ENCODE assay signal across 18 mouse cellular contexts in genomic region chr5:91308576-91308975, GRCm38 (mm10).
A peak's percentile ranks its signal among the peaks of the same experiment; 100 is the strongest.
DNase-seq lines count a peak whose midpoint lies in the region; ATAC-seq and TF ChIP-seq lines count a peak whose summit lies in the region.
"Had no signal": no experiment of that assay in that cellular context is flagged by ENCODE, and none has a peak within 500 bp of the region (broad histone marks: within the 10 kb centered on the region; RNA-seq: fewer than 3 reads in every experiment).

No protein-coding gene starts in this region.

- no peak overlapping the region for H3K4me3 ChIP-seq in MEL (ENCODE audit: control insufficient read depth in 1 of 2, insufficient read depth in 1 of 2, low read depth in 2 of 2, low read length in 2 of 2)
- H3K4me3 ChIP-seq: forebrain, embryonic 10.5 days; limb, embryonic 13.5 days; midbrain, embryonic 12.5 days; stomach, embryonic 15.5 days had no signal

- TF ChIP-seq EP300 in MEL (IDR thresholded peaks at IDR 0.05; ENCODE audit: low read depth in 1 of 2, low read length in 2 of 2), result no peak

- TF ChIP-seq POLR2A in MEL (IDR thresholded peaks at IDR 0.05; ENCODE audit: control insufficient read depth in 1 of 2, insufficient read depth in 1 of 2, low read depth in 1 of 2, low read length in 2 of 2, poor library complexity in 1 of 2), result no peak

- TF ChIP-seq RAD21 in MEL (IDR thresholded peaks at IDR 0.05; ENCODE audit: low read depth, low read length), result no peak

- TF ChIP-seq CTCF in MEL (IDR thresholded peaks at IDR 0.05 in 2 of 3, conservative IDR thresholded peaks at IDR 0.05 in 1 of 3; ENCODE audit: control insufficient read depth in 1 of 3, insufficient read depth in 1 of 3, low read depth in 2 of 3, low read length in 3 of 3, poor library complexity in 1 of 3, severe bottlenecking in 1 of 3), result no peak

- no peaks in the 10 kb centered on the region for H3K36me3 ChIP-seq in MEL (ENCODE audit: control insufficient read depth in 1 of 2, insufficient read depth in 2 of 2, low read length in 2 of 2)
- H3K36me3 ChIP-seq: forebrain, embryonic 10.5 days; limb, embryonic 13.5 days; midbrain, embryonic 12.5 days; stomach, embryonic 15.5 days had no signal

- no peaks in the 10 kb centered on the region for H3K9me3 ChIP-seq in MEL (replicated peaks; ENCODE audit: insufficient read depth, low read length)
- H3K9me3 ChIP-seq: forebrain, embryonic 10.5 days; limb, embryonic 13.5 days; midbrain, embryonic 12.5 days; stomach, embryonic 15.5 days had no signal

- DNase-seq in left cerebral cortex, adult 18-20 months (ENCODE audit: low spot score in 2 of 2), result peak; percentile 7 to 17
- DNase-seq in left cerebral cortex, adult 11 months (ENCODE audit: low spot score), result no peak
- DNase-seq in MEL (ENCODE audit: low read depth, low spot score) (peak; percentile 7), adipocyte (ENCODE audit: low spot score) (peak; percentile 20)
- peak; percentile 23 for DNase-seq in right cerebral cortex, postnatal 25 days
- no peak for DNase-seq in cerebellum, adult 18-20 months
- DNase-seq: adrenal gland, postnatal 25 days; cerebellum, adult 11-12 months; gastrocnemius, postnatal 14 days had no signal

- H3K79me2 ChIP-seq in MEL (ENCODE audit: control insufficient read depth, insufficient read depth, low read length, poor library complexity), result no peaks in the 10 kb centered on the region

- peaks cover 0 to 3% of the 10 kb centered on the region in 2 experiments; a peak in 1 of 4 replicates for H3K27me3 ChIP-seq in MEL (ENCODE audit: control insufficient read depth in 1 of 2, insufficient read depth in 2 of 2, low read length in 2 of 2)
- H3K27me3 ChIP-seq: limb, embryonic 13.5 days; midbrain, embryonic 12.5 days; stomach, embryonic 15.5 days had no signal

- H3K4me1 ChIP-seq in MEL (ENCODE audit: control insufficient read depth in 1 of 2, insufficient read depth in 2 of 2, low read length in 2 of 2), result peaks cover 0 to 4% of the 10 kb centered on the region in 2 experiments; a peak in 1 of 4 replicates
- H3K4me1 ChIP-seq: forebrain, embryonic 10.5 days; limb, embryonic 13.5 days; midbrain, embryonic 12.5 days; stomach, embryonic 15.5 days had no signal

- no peak overlapping the region for H3K9ac ChIP-seq in MEL (ENCODE audit: control insufficient read depth, low read depth, low read length, poor library complexity, severe bottlenecking)
- H3K9ac ChIP-seq: forebrain, postnatal 0 days; limb, embryonic 13.5 days; liver, embryonic 14.5 days; midbrain, embryonic 12.5 days; stomach, embryonic 15.5 days had no signal

- ATAC-seq in granulocyte monocyte progenitor cell, adult 5-6 weeks (replicated peaks; ENCODE audit: poor library complexity, severe bottlenecking), result no peak
- ATAC-seq: activated CD4-positive, CD25-positive, alpha-beta regulatory T cell, adult 4 months; intestine, postnatal 0 days had no signal

- H3K27ac ChIP-seq in MEL (ENCODE audit: control insufficient read depth, low read depth, low read length), result no peak overlapping the region
- H3K27ac ChIP-seq: forebrain, embryonic 10.5 days; limb, embryonic 13.5 days; liver, embryonic 14.5 days; midbrain, embryonic 12.5 days; stomach, embryonic 15.5 days had no signal

TF ChIP-seq in MEL, 35 proteins besides CTCF, POLR2A, EP300 and RAD21:
- no peak for TF ChIP-seq CHD1 (IDR thresholded peaks at IDR 0.05; ENCODE audit: low read depth, low read length)
- TF ChIP-seq SMC3 (IDR thresholded peaks at IDR 0.05; ENCODE audit: low read depth, low read length), result no peak
- TF ChIP-seq ZNF384 (IDR thresholded peaks at IDR 0.05; ENCODE audit: low read depth, low read length), result no peak
- no peak for TF ChIP-seq POLR2AphosphoS5 (IDR thresholded peaks at IDR 0.05; ENCODE audit: borderline replicate concordance, low read depth, low read length)
- no peak for TF ChIP-seq NELFE (IDR thresholded peaks at IDR 0.05; ENCODE audit: low read depth, low read length)
- no peak for TF ChIP-seq MXI1 (IDR thresholded peaks at IDR 0.05; ENCODE audit: low read depth, low read length)
- TF ChIP-seq TBP (IDR thresholded peaks at IDR 0.05; ENCODE audit: low read depth, low read length), result no peak
- no peak for TF ChIP-seq NRF1 (IDR thresholded peaks at IDR 0.05; ENCODE audit: insufficient read depth, low read depth, low read length, poor library complexity, severe bottlenecking)
- TF ChIP-seq USF2 (IDR thresholded peaks at IDR 0.05; ENCODE audit: borderline replicate concordance in 1 of 2, insufficient read depth in 1 of 2, low read depth in 1 of 2, low read length in 2 of 2), result no peak
- no peak for TF ChIP-seq CHD2 (IDR thresholded peaks at IDR 0.05; ENCODE audit: low read length)
- no peak for TF ChIP-seq MYB (IDR thresholded peaks at IDR 0.05; ENCODE audit: low read depth, low read length)
- TF ChIP-seq HCFC1 (IDR thresholded peaks at IDR 0.05; ENCODE audit: low read depth, low read length), result no peak
- no peak for TF ChIP-seq POLR2AphosphoS2 (IDR thresholded peaks at IDR 0.05; ENCODE audit: low read length)
- no peak for TF ChIP-seq ELF1 (IDR thresholded peaks at IDR 0.05; ENCODE audit: low read depth, low read length)
- no peak for TF ChIP-seq ZMIZ1 (IDR thresholded peaks at IDR 0.05; ENCODE audit: low read depth, low read length)
- TF ChIP-seq MYC (IDR thresholded peaks at IDR 0.05; ENCODE audit: low read depth, low read length), result no peak
- no peak for TF ChIP-seq RCOR1 (IDR thresholded peaks at IDR 0.05; ENCODE audit: low read depth, low read length)
- TF ChIP-seq JUND (IDR thresholded peaks at IDR 0.05; ENCODE audit: low read depth, low read length), result no peak

Comparison
In these comparisons a context has a peak if more than half of its experiments do, and no peak if none do; other contexts are left out.
1. DNase-seq: peak in left cerebral cortex, adult 18-20 months (2 of 2), MEL (single experiment), adipocyte (single experiment) and right cerebral cortex, postnatal 25 days (single experiment); none in left cerebral cortex, adult 11 months (single experiment) and cerebellum, adult 18-20 months (0 of 2).